Mouse (Mus musculus) brain, embryonic 18.5 days (tissue): ENCODE results near the gene Gm7075.
A peak's percentile ranks its signal among the peaks of the same experiment; 100 is the strongest.
"Not testable (repeated sequence)": the region's sequence is repeated elsewhere in the genome, so short reads cannot be mapped to it uniquely, and the experiment has no call there.

Source experiments
- DNase-seq: peaks from one replicate; pipeline ENCODE4 v3.0.0-alpha.2; 2012; ENCODE audit warnings: low read depth, low spot score

Gm7075 gene

GRCm38 (mm10) chr10:63417061-63417460 lies 4.5 kb downstream of the Gm7075 start:
- no peak for DNase-seq

GRCm38 (mm10) chr10:63415850-63416249 lies 5.7 kb downstream of the Gm7075 start:
- no peak for DNase-seq

GRCm38 (mm10) chr10:63415287-63415686 lies 6.3 kb downstream of the Gm7075 start:
- DNase-seq: no peak

GRCm38 (mm10) chr10:63412756-63413155 lies 8.8 kb downstream of the Gm7075 start:
- DNase-seq: no peak

GRCm38 (mm10) chr10:63411674-63412073 lies 9.9 kb downstream of the Gm7075 start:
- DNase-seq: not testable (repeated sequence)

- no peak for DNase-seq
These were observed 11.2 kb downstream of the Gm7075 start for GRCm38 (mm10) chr10:63410162-63410956.

- no peak for DNase-seq
These were observed 18.0 kb downstream of the Gm7075 start for GRCm38 (mm10) chr10:63403636-63404035.

- no peak for DNase-seq
These were observed 18.7 kb downstream of the Gm7075 start for GRCm38 (mm10) chr10:63402731-63403504.

GRCm38 (mm10) chr10:63396963-63397362 lies 24.6 kb downstream of the Gm7075 start:
- DNase-seq: no peak

GRCm38 (mm10) chr10:63388948-63389347 lies 32.6 kb downstream of the Gm7075 start:
- DNase-seq: no peak

- DNase-seq: no peak
These were observed 34.6 kb downstream of the Gm7075 start for GRCm38 (mm10) chr10:63386991-63387390.

- DNase-seq: peak; percentile 63
These were observed 35.1 kb downstream of the Gm7075 start for GRCm38 (mm10) chr10:63386444-63386843.

- DNase-seq: not testable (repeated sequence)
These were observed 35.7 kb downstream of the Gm7075 start for GRCm38 (mm10) chr10:63385897-63386296.

GRCm38 (mm10) chr10:63382372-63383279 lies 39.0 kb downstream of the Gm7075 start, which contains the start of gene Dnajc12:
Gene Dnajc12 (plus strand): TSS chr10:63382443.
- peak; percentile 94 for DNase-seq

GRCm38 (mm10) chr10:63381498-63382280 lies 39.9 kb downstream of the Gm7075 start, which contains the start of gene Sirt1:
Gene Sirt1 (minus strand): TSS chr10:63381704.
- DNase-seq: no peak

GRCm38 (mm10) chr10:63378948-63379680 lies 42.5 kb downstream of the Gm7075 start:
- DNase-seq: no peak

GRCm38 (mm10) chr10:63377468-63377867 lies 44.1 kb downstream of the Gm7075 start:
- DNase-seq: peak; percentile 30

GRCm38 (mm10) chr10:63376303-63376702 lies 45.3 kb downstream of the Gm7075 start:
- no peak for DNase-seq
